Mouse (Mus musculus) heart, postnatal 10 days (tissue): Measurements from ENCODE around the gene Sgta. TPM values are rescaled to one million over a fixed set of nuclear protein-coding genes. Genes with fewer than 3 reads are reported as not detected.
"Not testable (repeated sequence)": the region's sequence is repeated elsewhere in the genome, so short reads cannot be mapped to it uniquely, and the experiment has no call there.

Experiments
- DNase-seq, 2 experiments: peaks; one replicate each; pipeline ENCODE4 v3.0.0; 2021
- intact Hi-C: fragments of 180-260 bp; cut with DNase I; formaldehyde crosslinking; loops from one replicate; pipeline ENCODE4 v1.15.1; 2025
- total RNA-seq, 2 experiments: library from RNA; stranded (reverse); gene quantifications; 2 replicates each; pipeline ENCODE4 v1.2.3; 2021

The Sgta gene
- total RNA-seq: 100 to 1,000 TPM; 103 to 106 TPM

DNA sequence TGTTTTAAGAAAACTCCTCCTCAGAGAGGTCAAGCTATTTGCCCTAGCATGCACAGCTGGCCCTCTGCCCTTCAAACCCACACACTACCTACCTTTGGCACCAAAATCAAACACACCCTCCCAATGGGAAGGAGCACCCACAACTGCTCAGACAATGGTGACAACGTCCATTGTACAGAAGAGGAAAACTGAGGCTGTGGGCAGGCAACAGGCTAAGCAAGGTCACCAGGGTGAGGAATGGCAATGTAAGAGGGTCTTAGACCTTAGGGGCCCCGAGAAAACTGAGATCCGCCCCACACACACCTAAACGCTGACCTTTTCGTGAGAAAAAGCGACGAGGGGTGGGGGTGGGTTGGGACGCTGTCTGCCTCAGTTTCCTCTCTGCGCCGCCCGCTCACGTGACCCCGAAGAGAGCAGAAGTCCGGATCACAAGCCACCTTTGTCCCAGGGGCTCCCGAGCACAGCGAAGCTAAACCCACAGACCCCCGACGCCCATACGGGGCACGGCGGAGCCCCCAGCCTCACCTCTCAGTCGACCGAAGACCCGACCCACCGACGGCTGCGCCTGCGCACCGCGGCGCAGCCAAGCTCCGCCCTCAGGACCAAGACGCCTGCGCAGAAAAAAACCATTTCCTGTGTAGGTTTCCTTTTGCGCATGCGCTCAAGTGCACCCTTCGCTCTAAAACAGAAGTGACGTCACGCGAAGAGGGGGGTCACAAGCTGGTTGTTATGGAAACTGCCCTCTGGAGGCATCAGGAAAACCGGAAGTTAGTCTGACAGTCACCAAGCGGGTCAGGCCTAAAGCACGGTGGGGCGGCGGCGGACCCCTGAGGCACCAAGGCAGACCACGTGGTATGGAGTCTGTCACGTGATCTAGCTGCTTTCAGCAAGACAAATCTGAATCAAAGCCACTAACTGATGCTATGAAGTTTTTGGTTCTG is at the start of gene Sgta:
Gene Sgta, minus strand, starts transcription at position 579 of the 941 bp plus-strand sequence.
- intact Hi-C loops: no loop called here
- DNase-seq: peak; percentile 100

- peak; percentile 88 to 92 for DNase-seq
- intact Hi-C loops: loop anchor here (2.0 kb wide), 1 partner anchor 27 kb away; no protein-coding TSS in a partner anchor
Measured at GRCm38 (mm10) chr10:81106113-81106721, 46.2 kb upstream of the Sgta start.

DNA sequence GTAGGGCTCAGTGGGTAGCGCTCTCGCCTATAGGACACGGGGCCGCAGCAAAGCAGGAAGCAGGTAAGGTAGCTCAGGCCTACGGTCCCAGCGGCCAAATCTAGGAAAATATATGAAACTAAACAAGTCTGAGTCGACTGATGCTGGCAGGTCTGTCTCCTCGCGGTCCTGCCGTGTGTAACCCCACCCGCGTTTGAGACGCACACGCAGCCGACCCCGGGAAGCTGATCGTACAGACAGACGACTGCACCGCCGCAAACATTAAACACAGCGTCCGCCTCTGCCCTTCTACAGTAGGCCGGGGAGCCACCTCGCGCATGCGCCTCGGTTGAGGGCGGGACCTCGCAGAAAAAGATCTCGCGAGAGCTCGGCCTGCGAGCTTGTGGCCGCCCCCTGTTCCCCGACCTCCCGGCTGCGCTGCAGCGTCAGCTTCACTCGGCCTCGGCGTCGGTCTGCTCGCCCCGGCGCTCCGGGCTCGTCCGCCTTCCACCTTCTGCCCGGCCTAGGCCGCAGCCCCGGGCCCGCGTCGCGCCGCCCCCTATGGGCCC is 45.7 kb upstream of the Sgta start, which contains the start of gene Map2k2:
Gene Map2k2, plus strand, starts transcription at position 351 of the 548 bp plus-strand sequence.
- intact Hi-C loops: loop anchor here (2.0 kb wide), 1 partner anchor 27 kb away; no protein-coding TSS in a partner anchor
- DNase-seq: peak; percentile 98 to 99

GRCm38 (mm10) chr10:81094931-81095678 is 35.1 kb upstream of the Sgta start:
- intact Hi-C loops: no loop called here
- no peak for DNase-seq

DNA sequence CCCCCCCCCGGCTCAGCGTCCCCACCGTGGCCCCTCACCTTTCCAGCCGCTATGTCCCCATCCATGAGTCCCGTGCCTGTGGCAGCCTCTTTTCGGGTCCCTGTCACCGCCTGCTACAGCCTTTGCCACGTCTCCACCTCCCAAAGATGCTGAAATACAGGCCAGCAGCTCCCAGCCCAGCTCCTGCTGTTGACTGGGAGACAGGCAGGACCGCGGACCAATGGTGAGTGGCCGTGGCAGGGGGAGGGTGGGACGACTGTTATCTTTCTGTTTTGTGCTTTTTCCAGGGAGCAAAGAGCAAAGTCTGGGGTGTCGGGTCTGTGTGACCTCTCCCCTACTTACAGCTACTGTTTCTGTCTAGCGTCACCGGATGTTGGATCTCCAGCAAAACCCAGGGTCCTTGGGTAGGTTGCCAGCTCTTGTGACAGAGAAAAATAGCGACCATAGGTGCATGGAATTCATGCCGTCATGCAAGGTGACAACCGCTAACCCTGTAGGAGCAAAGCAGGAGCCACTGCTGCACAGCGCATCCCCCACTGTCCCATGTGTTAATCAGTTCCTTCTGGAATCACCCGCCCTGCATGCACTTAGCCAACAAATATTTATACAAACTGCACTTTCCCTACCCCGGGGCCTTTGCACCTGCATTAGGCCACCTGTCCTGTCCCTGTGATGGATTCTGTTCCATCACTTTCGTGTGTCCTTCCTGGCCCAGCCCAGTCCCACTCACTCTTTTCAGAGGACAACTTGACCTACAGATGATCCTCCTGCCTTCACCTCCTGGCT is 32.7 kb upstream of the Sgta start:
- intact Hi-C loops: no loop called here
- peak; percentile 54 to 75 for DNase-seq

GRCm38 (mm10) chr10:81090621-81091020 is 30.6 kb upstream of the Sgta start:
- DNase-seq: no peak
- intact Hi-C loops: no loop called here

DNA sequence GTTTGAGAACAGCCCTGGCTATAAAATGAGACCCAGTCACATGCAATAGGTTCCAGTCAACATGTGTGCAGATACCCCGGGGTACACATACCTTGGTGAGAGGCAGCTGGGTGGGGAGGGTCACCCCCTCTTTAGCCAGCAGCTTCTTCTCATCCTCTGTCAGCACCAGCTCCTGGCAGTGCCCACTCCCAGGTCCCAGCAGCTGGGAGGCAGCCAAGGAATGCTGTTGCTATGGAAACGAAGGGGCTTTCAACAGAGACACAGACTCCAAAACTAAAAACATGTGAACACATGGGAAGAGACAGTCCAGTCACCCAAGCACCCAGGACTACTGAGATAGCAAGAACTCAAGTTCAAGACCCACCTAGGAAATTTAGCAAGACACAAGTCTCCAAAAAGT is 29.2 kb upstream of the Sgta start:
- intact Hi-C loops: loop anchor here (5.0 kb wide), 1 partner anchor 83 kb away; no protein-coding TSS in a partner anchor
- peak in 1 of 2 experiments; percentile 23 for DNase-seq

GRCm38 (mm10) chr10:81087021-81087420 is 27.0 kb upstream of the Sgta start:
- intact Hi-C loops: loop anchor here (5.0 kb wide), 1 partner anchor 85 kb away; no protein-coding TSS in a partner anchor
- DNase-seq: no peak

DNA sequence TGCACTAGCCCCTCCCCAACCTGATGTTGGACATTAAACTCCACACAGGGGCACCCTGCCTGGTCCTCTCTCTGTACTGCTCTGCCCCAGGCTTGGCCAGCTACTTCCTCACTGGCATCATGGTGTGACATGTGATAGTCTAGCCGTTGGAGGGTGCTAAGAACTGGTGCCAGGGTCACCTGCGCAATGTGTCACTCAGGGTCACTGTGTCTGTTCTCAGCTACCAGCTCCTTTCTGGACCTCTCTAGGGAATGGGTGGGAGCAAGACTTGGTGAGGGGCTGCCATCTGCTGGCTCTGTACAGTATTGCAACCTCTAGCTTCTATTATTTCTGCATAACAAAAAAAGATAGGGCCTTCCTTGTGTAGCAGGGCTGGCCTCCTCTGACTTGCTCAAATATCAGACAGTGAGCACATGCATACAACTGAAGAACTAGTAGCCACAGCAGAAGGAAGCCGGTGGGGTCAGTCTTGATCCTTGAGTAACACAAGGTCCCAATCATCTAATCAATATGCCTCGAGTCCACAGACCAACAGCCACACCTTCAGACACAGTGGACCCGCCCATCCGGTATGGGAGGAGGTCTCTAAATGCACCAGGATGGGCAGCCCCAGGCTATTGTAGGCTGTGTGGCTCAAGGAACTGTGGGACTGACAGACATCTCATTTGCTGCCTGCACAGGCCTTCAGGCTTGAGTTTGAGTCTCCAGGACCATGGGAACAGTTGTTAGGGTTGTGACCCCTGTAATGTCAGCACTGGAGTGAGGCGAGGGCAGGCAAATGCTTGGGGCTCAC is 22.4 kb upstream of the Sgta start:
- intact Hi-C loops: loop anchor here (2.0 kb wide), 2 partner anchors 66 to 82 kb away; no protein-coding TSS in a partner anchor
- peak; percentile 72 to 85 for DNase-seq

DNA sequence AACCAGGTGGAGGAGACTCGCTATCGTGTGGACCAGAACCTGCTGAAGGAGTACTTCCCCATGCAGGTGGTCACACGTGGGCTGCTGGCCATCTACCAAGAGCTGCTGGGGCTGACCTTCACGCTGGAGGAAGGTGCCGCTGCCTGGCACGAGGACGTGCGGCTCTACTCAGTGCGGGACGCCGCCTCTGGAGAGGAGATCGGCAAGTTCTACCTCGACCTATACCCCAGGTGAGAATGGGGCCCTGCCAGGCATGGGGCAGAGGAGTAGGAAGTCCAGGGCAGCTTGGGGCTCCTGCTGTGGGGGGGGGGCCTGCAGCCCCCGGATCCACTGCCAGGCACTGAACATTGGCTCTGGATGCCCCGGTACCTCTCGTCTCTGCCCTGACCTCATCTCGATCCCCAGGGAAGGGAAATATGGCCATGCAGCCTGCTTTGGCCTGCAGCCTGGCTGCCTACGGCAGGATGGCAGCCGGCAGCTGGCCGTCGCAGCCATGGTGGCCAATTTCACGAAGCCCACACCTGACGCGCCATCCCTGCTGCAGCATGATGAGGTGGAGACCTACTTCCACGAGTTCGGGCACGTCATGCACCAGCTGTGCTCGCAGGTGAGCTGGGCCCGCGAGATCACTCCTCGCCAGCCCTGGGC is 20.2 kb upstream of the Sgta start:
- no peak for DNase-seq
- intact Hi-C loops: no loop called here

DNA sequence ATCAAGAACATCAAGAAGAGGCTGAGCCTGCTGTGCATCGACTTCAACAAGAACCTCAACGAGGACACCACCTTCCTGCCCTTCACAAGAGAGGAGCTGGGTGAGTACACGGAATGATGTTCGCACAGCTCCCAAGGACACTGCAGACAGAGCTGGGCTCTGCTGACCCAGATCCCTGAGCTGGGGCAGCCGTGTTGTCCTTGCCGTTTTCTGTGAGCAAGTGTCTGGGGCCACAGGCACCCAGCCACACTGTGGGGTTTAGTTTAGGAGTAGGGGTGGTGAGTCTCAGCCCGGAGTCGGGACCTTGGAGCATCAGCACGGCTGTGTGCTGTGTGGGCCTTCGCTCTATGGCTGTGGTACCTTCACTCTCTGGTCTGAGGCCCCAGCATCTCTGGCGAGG is 17.9 kb upstream of the Sgta start:
- intact Hi-C loops: no loop called here
- no peak for DNase-seq

GRCm38 (mm10) chr10:81076356-81076755 is 16.4 kb upstream of the Sgta start:
- intact Hi-C loops: no loop called here

GRCm38 (mm10) chr10:81075734-81076133 is 15.8 kb upstream of the Sgta start:
- no peak for DNase-seq
- intact Hi-C loops: no loop called here

More at GRCm38 (mm10) chr10:81076356-81076755, 16.4 kb upstream of the Sgta start:
- DNase-seq: no peak

DNA sequence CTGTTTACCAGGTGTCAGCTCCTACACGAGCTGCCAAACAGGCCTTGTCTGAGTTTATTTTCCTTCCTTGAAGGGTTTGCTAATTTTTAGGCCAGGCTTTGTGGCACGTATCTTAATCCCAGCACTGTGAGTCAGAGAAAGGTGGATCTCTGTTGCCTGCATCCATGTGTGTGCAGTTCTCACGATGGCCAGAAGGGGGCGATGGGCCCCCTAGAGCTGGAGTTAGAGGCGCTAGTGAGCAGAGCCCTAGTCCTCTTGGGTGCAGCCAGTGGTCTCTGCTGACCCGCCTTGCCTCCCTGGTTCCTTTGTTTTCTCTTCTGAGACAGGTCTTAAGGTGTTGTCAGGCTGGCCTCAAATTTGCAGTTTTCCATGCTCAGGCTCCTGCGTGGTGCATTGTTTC is 13.5 kb upstream of the Sgta start:
- intact Hi-C loops: no loop called here

DNA sequence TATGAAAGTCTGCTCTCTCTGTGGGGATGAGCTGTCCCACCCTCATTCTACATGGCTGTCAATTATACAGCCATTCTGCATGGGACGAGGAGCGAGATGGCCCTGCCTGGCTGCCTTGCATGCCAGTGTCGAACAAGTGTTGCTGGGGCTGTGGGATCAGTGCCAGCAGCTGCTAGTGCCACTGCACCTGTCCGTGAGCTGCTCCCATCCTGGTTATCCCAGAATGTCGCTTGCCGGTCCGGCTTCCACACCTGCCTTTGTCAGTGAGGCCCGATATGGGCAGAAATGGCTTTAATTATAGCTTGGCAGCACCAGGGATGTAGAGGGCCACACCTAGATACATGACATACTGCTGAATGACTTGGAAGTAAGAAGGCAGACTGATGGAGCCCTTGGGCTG is 12.3 kb upstream of the Sgta start:
- DNase-seq: no peak
- intact Hi-C loops: no loop called here

More for the DNA sequence above, 13.5 kb upstream of the Sgta start:
- DNase-seq: no peak

DNA sequence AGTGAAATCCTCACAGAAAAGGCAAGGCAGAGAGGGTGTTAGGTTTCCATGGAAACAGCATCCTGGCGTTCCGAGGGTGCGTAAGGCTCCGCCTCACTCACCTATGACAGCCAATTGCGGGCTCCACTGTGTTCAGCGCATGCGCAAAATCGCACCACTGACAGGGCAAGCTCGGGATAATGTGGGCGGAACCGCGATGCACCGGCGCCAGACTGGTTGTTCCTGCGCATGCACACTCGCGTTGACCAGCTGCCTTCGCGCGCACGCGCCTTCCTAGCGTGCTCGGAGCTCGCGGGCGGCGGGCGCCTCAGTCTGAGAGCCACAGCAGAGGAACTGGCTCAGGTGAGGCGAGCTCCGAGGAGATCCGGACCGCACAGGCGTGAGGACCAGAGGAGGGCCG is 9.9 kb upstream of the Sgta start, which contains the start of gene Thop1:
Gene Thop1, plus strand, starts transcription at position 200 of the 400 bp plus-strand sequence.
- intact Hi-C loops: no loop called here
- DNase-seq: peak; percentile 98

- intact Hi-C loops: no loop called here
- DNase-seq: no peak
Measured at GRCm38 (mm10) chr10:81068706-81069105, 8.7 kb upstream of the Sgta start.

DNA sequence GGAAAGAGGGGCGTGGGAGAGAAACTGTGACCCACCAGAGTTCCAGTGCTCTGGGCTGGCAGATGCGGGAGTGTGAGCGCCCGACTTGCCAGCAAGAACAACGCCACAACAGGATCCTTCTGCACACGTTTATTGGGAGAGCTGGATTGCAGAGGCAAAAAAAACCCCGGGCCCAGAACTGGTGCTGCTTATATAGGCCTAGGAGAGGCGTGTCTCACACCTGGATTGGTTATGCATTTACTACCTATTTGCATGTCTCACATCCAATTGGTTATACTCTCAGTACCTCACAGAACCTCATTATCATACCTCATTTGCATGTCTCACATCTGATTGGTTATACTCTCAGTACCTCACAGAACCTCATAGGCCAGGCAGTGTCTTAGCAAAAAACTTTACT is 4.5 kb upstream of the Sgta start:
- intact Hi-C loops, DNase-seq: not testable (repeated sequence)
